Mouse (Mus musculus) cerebellum, postnatal 10 days (tissue): ENCODE data around the gene B3gnt9.
A peak's percentile ranks its signal among the peaks of the same experiment; 100 is the strongest.
"Not testable (repeated sequence)": the region's sequence is repeated elsewhere in the genome, so short reads cannot be mapped to it uniquely, and the experiment has no call there.

Experiments
- DNase-seq, 2 experiments: peaks; one replicate each; pipeline ENCODE4 v3.0.0; 2021; ENCODE audit warnings: mixed read lengths in 2 of 2

The B3gnt9 gene

DNA sequence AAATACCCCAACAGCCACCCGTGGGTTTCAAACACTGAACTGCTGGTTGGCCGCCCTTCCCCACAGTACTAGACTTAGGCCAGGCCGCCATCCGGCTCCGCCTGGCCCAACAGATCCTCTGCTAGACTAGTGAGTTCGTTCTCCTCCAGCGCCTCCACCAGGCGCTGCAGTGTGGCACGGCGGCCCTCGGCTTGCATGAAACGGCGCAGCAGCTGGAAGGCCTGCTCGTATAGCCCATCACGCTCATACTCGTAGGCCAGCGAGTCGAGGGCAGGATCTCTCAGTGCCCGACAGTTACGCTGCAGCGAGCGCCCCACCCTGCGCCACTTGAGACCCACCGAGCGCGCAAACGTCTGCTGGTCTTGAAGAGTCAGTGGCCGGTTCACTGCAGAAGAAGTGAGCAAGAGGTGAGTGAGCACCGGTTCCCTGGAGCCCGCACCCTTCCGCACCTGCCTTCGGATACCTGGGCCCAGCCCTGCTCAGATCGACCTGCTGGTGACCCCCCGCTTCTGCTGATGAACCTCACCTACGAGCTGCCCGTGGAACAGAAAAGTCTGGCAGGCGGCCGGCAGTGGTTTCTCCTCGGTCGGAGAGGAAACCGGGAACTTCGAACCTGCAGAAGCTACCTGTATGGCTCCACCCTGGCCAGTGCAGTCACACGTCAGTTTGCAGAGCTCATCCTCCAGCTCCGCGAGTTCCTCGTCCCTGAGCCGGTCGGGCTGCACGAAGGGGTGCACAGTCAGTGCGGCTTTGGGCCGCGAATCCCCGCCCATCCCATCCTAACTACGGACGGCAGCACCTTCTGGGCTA is 4.2 kb upstream of the B3gnt9 start:
- peak; percentile 54 to 58 for DNase-seq

DNA sequence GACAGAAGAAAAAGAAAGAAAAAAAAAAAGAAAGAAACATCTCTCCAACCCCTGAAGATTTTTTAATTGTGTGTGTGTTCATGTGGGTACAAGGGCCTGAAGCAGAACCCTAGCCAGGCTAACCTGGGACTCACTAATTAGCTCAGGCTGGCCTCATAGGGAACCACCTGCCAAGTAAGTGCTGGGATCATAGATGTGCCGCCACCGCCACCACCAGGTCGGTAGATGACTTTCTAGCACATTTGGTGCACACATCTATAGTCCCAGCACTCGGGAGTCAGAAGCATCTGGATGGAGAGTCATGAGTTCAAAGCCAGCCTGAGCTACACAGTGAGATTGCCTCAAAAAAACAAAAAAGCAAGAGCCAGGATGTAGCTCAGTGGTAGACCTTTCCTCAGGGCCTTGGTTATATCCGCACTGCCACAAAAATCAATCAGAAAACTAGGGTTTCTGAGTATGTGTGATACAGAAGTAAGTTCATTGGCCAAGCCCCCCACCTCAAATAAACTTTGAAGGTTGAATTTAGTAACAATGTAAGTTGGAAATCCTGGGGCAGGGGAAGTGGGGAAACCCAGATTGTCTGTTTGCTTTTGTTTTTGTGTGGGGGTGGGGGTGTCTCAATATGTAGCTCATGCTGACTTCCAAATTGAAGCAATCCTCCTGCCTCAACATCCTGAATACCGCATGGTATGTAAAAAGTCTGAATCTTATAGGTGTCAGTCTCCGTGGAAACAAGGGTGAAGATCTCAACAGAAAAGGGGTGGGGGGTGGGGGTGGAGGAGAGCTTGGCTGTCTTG is 2.6 kb upstream of the B3gnt9 start:
- DNase-seq = no peak

DNA sequence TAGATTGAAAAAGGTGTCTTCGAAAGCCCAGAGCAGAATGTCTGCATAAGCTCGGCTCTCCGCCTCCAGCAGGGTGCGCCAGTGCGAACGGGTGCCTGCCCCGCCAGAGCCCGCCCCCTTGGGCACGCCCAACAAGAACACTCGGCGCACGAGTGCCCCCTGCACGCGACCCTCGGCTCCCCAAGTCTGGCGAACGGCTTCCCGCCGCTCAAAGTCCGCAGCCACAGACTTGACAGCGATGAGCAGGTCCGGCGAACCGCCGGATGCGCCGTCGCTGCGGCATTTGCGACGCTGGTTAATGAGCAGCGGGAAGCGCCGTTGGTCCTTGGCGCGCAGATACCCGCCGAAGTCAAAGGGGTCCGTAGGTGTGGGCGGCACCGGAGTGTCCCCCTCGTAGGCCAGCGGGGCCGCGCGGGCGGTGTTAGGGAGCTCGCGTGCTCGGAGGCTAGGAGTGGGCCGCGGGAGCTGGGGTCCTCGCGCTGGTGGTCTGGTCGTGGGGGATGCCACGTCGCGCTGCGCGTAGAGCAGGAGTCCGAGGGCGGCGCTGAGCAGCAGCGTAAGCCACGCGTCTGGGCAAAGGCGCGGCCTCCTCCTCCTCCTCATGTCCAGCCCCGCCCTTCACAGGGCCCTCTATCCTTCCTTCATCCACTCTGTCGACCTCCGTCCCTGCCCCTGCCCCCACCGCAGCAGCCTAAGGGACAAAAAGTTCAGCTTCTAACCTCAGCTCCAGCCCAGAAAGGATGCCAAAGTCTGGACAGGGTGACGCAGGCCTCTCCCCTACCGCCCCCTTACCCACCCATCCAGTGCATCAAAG is 594 bp downstream of the B3gnt9 start:
- peak; percentile 96 to 97 for DNase-seq

DNA sequence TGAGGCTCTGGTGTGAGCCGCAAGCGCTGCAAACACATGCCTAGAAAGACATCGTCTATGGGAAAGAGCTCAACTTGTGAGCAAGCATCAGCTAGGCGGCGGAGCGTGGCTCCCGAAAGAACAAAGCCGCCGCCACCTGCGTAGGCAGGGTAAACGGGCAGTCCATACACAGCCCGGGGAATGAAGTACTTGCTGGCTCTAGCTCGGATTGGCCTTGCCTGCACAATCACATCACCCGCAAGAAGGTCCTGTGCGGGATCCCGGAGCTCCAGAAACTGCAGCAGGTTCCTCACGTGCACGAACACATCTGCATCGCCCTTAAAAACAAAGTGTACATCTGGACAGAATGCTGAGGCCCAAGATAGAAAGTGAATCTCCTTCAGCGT is 1.2 kb downstream of the B3gnt9 start:
- DNase-seq = peak in 1 of 2 experiments; percentile 39

DNA sequence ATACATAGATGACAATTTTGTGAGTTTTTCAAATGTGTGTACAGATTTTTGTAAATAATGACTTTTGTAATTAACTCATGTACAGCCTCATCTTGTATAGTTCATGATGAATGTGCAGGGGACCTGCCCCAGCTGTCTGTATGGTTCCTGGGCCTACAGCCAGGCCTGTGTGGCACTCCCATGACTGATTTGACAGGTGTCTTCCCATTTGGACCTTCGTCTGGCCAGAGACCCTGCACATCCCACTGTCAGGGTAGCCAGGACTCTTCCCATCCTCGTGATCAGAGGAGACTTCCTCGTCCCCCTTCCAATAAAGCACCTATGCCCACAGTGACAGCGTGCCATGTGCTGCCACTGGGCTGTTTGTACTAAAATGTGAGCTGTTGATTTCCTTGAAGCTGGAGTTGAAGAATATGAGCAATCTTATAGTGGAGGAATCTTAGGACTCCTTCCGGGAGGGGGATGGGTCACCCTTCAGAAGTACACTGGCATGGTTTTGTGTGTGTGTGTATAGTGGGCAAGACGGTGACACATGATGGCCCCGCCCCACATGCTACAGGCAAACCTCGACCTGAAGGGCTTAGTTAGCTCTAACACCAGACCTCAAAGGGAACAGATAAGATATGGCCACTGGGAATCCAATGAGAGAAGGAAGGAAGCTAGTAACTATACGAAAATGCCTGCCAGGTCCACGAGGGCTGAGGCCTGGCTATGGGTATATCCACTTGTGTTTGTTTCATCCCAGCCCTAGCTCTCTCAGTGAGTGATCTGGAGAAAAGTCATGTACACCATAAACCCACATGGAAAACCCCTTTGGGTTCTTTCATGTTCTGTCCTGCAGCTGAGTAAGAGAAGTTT is 2.0 kb downstream of the B3gnt9 start:
- DNase-seq = no peak

DNA sequence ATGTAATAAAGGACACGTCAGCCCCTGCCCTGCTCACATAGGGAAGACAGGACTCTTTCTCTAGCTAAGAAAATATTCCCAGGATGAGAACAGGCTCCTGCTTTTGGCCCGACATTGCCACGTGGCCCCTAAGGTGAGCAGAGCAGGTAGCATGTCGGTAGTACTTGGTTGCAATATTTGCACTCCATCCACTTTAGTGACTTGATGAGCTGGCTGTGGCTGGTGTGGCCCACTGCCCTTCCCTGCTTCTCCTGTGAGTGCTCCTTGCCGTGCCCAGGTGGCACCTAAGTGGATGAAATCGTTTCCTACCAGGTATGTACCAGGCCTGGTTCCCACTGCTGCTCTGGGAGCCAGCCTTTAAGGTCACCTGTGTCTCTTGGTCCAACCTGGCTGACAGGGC is 3.0 kb downstream of the B3gnt9 start:
- DNase-seq = no peak

DNA sequence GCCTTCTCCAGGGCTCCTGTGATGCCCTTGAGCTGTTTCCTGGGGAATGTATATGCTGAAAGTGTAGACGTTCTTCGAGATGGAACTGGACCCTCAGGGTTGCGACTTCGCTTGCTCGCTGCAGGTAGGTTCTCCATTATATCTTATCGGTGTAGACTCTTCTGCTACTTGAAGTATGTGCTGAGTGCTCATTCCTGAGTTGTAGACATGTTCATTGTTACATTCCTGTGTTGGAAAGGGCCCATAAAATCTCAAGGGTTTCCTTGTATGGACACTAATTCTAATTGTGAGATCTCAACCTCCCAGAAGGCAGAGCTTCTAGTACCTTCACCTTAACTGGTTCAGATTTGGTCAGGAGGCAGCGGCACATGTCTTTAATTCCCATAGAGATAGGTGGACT is 13.9 kb downstream of the B3gnt9 start:
- no peak for DNase-seq

DNA sequence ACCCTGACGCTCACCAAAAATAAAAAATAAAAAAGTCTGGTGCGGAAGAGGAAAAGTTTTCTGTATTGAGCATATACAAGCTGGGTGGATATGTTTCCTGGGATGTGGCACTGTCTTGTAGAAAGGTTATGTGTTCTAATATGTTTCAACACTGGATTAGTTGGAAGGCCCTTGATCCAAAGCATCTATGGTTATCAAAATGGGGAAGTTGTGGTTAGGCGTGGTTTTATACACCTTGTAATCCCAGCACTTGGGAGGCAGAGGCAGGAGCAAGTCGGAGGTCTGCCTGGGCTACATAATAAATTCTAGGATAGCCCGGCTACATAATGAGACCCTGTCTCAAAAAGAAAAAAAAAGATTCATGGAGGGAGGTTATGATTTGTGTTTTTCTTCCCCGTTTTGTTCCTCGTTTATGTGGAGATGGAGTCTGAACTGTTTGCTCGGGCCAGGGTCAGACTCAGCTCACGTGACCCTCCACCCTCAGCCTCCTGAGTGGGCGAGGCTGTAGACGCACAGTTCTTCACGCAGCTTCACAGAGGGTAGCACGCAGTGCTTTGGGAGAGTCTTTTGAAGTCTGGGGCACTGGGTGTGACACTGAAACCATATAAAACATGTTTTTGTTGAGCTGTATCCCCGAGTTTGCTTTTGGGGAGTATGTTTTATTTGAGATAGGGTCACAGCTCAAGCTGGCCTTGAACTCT is 17.4 kb downstream of the B3gnt9 start:
- no peak for DNase-seq

DNA sequence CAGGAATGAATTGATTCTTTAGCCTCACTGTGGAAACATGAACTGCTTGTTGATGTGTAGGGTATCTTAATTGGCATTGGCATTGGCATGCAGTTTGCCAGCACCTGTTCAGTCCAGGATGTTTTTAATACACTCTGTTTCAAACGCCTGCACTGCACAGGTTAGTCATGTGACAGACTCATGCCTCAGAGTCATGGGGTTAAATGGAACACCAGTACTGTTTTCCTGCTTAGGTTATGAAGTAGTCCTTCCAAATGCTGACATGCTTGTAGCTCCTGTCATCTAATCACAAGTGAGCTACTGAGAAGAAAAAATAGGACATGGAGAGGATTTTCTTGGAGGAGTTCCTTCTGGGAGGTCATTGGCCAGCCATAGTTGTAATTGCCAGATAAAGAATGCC is 19.7 kb downstream of the B3gnt9 start:
- DNase-seq = no peak

DNA sequence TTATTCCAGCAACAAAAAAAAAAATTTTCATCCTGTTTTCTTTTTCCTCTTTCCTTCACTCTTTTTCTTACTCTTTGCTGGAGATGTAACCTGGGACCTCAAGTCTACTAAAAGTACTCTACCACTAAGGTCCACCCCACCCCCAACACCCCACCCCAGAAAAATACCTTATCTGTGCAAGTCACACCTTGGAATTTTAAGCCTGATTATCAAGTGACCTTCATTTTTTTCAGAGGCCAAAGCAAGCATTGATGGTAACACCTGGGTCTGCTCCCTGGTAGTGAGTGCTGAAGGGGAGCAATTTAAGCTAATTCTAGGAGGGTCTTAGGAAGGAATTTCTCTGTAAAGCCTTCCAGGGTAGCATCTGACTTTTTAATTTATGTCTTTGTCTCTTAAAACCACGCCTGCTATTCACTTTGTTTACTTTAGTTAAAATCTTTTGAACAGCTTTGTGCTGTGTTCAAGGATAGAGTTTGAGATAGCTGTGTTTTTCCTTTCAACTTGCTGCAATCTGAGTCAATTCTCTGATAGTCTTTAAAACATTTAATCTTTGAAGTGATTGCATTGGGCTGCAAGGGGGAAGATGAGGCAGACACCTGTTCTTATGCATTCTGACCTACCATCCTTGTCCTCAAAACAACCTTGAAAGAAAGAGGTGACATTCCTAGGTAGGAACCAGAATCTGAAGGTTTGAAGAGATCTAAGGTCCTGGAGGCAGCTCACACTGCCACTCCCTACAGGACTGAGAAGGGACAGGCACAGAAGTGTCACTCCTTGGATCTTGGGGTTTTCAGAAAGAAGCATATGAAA is 21.6 kb downstream of the B3gnt9 start:
- no peak for DNase-seq

DNA sequence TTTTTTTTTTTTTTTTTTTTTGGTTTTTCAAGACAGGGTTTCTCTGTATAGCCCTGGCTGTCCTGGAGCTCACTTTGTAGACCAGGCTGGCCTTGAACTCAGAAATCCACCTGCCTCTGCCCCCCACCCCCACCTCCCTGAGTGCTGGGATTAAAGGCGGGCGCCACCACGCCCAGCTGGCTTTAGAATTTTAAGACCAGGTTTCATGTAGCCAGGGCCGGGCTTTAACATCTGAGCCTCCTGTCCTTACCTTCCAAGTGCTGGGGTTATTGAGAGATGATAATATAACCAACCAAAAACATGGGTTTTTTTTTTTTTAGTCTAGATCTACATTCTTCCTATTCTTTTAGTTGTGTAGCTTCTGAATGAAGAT is 22.6 kb downstream of the B3gnt9 start:
- not testable (repeated sequence) for DNase-seq

DNA sequence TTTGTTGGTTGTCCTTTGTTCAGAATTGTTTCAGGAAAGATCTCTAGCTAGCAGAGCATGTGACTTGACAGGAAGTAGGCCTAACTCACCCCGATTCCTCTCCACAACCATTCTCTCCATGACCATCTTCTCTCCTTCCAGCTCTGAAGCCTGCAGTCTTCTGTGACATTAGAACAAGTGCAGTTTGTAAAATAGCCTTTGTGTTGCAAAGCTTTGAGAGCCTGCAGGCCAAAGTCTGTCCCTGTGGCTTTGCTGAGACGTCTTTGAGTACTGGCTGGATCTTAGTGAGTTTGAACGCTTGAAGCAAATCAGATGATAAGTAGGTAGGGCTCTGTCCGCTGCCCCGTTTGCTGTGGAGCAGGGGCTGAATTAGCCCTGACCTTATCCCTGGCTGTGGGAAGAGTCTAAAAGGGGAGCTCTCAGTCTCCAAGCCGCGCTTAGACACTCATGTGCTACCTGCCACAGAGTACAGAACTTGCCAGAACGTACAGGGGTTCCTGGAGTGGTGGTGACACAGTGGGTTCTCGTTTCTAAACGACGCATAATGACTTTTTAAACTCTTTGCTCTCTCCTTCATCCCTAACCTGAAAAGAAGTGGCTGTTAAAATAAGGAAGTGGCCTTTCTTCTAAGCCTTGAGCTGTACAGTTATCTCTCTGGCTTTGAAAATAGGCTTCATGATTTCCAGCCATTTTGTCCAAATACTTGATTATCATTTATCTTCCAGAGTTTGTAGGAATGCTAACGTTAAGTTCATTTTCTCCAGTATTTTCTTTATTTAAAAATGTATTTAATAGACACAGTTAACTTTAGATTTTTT is 23.2 kb downstream of the B3gnt9 start:
- no peak for DNase-seq

DNA sequence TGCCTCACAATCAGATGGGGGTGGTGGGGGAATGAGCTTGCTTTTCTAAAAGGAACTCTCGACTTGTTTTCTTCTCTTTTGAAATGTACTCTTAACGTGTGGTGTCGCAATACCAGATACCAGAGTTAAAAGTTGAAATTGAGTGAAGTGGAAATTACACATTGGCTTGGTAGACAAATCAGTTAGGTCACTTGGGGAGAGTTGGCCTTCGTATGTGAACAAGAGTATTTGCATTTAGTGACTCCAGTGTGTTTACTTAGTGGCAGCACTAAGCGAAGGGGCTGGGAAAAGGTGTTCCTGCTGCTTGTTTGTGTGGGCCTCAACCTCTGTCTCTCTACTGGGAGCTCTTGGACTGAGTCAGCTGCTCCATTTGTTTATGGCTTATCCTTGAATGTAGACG is 29.0 kb downstream of the B3gnt9 start:
- DNase-seq = no peak

DNA sequence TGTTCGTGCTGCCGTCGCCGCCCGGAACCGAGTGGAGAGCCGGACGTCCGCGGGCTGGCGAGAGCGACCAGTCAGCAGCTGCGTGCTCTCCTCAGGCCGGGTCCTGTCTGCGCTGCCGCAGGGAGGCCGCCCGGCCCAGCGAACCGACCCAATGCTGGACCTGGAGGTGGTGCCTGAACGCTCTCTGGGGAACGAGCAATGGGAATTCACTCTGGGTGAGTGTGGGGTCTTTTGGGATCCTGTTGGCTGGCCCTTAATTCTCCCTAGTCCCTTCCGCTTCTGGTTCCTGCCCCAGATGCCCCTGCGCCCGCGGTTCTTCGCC is 29.7 kb downstream of the B3gnt9 start:
- DNase-seq = no peak

DNA sequence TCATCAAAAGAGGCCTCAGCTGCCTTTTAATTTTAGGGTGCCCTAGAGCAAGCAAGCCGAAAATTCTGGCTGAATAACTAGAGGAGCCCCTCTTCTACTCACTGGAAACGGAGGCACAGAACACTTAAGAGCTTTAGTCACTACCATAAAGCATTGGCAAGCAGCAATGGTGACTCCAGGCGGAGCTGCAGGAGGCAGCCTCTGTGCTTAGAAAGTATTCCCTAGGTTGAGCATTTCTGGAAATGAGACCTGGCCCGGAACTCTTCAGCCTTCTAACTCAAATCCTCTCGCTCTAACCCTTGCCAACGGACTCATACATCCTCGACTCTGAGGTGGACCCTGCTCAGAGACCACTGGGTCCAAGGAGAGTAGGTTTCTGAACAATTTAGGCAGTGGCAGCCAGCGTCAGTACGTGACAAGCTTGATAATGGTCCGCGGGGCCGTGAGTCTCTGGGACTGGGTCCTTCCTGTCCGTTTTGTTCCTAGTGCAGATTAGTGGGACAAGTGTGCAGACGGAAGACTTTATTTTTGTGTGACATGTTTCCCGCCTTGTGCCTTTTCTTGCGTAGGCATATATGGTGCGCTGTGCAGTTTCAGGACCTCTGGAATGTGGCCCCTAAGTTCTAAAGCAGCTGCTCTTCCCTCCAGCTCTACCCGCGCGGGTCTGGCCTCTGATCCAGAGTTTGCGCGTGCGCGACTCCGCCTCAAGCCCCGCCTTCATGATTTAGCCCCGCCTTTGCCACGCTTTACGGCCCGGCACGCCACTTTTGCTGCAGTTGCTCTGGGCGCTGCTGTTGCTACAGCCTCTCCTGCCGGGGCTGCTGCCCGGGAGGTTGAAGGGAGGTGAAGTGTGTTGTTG is 30.3 kb downstream of the B3gnt9 start, which contains the start of gene D230025D16Rik:
Gene D230025D16Rik (plus strand): TSS at position 733 of the 859 bp plus-strand sequence.
- DNase-seq = peak; percentile 97 to 98

DNA sequence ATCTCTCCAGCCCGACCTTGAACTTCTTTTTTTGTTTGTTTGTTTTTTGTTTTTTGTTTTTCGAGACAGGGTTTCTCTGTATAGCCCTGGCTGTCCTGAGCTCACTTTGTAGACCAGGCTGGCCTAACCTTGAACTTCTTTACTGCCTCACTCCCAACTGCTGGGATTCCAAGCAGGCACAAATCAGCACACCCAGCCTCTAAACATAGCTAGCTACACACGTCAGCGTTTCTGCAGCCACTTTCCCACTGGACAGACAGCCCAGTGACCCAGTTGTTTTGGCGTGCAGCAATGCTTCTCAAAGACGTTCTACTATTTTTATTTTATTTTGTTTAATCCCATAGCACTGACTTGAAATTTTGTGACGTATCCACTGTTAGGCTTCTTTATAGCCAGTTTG is 31.1 kb downstream of the B3gnt9 start:
- DNase-seq = no peak

DNA sequence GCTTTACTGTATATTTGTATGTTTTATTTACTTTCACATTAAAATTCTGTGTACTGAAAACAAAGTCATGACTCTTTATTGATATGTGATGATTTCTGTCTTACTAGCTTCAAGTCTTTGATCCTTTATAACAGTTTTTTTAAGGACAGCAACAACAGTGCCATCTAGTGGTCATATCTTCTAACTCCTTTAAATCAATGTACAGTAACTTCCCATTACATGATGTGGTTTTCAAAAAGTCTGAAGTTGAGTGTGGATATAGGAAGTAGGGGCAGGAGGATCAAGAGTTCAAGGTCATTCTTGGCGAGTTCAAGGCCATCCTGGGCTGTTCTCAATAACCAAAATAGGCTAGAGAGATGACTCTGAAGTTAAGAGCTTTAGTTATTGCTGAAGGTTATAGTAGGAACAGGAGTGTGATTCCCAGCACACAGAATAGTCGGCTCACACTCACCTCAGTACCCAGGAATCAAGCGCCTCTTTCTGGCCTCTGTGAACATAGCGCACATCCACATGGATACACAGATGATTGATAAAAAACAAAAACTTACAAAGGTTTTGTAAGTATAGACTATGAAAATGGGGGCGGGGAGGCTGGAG is 36.9 kb downstream of the B3gnt9 start:
- DNase-seq = peak; percentile 26 to 82

DNA sequence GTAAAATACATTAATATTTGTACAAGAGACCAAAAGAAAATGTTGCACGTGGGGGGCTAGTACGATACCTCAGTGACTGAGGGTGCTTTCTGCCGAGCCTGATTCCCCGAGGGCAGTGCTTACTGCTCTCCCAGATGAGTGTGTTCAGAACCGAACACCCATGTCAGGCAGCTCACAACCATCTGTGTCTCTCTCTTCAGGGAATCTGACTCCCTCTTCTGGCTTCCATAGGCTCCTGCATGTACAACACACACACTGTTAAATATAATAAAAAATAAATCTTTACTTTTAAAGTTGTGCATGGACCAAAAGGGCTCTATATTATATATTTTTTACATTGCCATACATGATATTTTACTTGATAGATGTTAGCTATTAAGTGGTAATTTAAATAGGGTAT is 40.8 kb downstream of the B3gnt9 start:
- no peak for DNase-seq
